Mouse (Mus musculus) thymus, postnatal 14 days (tissue): ENCODE results near the gene Tchh.
"Not testable (repeated sequence)": the region's sequence is repeated elsewhere in the genome, so short reads cannot be mapped to it uniquely, and the experiment has no call there.

ENCODE experiments used
- DNase-seq: peaks from one replicate; pipeline ENCODE4 v3.0.0; 2021

Tchh gene

GRCm38 (mm10) chr3:93494774-93495173 lies 52.6 kb downstream of the Tchh start:
- not testable (repeated sequence) for DNase-seq

- no peak for DNase-seq
Measured at GRCm38 (mm10) chr3:93497131-93497530, 55.0 kb downstream of the Tchh start.
